Mouse (Mus musculus): ENCODE measurements at regions not wholly inside any gene's neighbourhood (a gene's known extent, or its start where the extent isn't known, plus 50 kb on each side); places are given as distances from the start of the nearest gene placed in this dataset.

DNA sequence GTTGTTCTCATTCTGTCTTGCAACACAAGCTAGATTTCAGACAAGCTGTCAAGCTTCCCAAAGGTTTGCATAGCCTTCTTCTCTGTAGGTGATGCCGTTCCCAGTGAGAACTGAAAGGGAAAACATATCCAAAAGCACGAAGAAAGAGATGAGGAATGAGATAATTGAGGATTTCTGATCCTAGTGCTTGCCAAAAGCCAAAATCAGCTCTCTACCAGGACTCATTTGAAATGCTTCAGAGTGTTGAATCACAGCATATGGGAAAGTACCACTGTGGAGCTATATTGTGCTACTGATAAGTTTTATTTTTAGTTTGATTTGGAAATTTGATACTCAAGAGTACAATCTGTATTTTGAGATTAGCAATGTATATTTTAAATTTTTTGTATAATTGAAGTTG, 413.2 kb downstream of the 1700017N19Rik start:
- Histone ChIP-seq H3K4me2 (ENCODE audit: low read depth, low read length) (no peak overlapping the region), H3K27me3 (replicated peaks; ENCODE audit: control insufficient read depth, insufficient read depth, low read length) (no peaks in the 10 kb centered on the region), H3K9me3 (ENCODE audit: control insufficient read depth, low read length) (no peaks in the 10 kb centered on the region), H3K27ac (replicated peaks; ENCODE audit: low read depth, low read length) (no peak overlapping the region), H3K9ac (ENCODE audit: low read depth, low read length) (no peak overlapping the region), H3K4me3 (ENCODE audit: low read depth, low read length) (no peak overlapping the region), H3K36me3 (ENCODE audit: control insufficient read depth, insufficient read depth, low read length) (no peaks in the 10 kb centered on the region), H3K4me1 (ENCODE audit: control insufficient read depth, insufficient read depth, low read length) (no peaks in the 10 kb centered on the region)
- ATAC-seq (ENCODE audit: low read depth) (no peak), DNase-seq (ENCODE audit: low spot score) (no peak)
- 68% methylated on average over 2 of the region's 2 CpGs for WGBS

DNA sequence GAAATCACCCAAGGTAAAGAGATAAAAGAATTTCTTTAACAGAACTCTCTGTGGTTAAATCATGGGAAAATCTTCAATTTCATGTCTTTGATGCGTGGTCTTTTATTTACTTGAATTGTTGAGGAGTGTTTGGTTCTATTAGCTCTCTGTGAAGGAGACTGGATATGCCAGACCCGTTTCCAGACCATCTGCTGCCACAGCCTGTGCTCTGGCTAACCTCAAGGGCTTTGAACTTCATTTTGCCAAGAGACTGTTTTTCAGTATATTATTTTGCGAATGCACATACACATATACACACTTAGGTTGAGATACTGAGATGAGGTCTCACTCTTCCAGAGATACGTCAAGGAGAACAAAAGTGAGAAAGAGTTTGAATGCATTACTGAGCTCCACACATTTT, 414.4 kb downstream of the 1700017N19Rik start:
- H3K4me1 ChIP-seq (ENCODE audit: control insufficient read depth, insufficient read depth, low read length), result no peaks in the 10 kb centered on the region
- H3K27me3 ChIP-seq (replicated peaks; ENCODE audit: control insufficient read depth, insufficient read depth, low read length), result no peaks in the 10 kb centered on the region
- H3K36me3 ChIP-seq (ENCODE audit: control insufficient read depth, insufficient read depth, low read length), result no peaks in the 10 kb centered on the region
- no peaks in the 10 kb centered on the region for H3K9me3 ChIP-seq (ENCODE audit: control insufficient read depth, low read length)
- H3K27ac ChIP-seq (replicated peaks; ENCODE audit: low read depth, low read length), result no peak overlapping the region
- H3K4me3 ChIP-seq (ENCODE audit: low read depth, low read length), result no peak overlapping the region
- ATAC-seq (ENCODE audit: low read depth) (no peak), DNase-seq (ENCODE audit: low spot score) (no peak)
- no peak overlapping the region for H3K9ac ChIP-seq (ENCODE audit: low read depth, low read length)
- 82% methylated on average over 4 of the region's 4 CpGs for WGBS
- H3K4me2 ChIP-seq (ENCODE audit: low read depth, low read length), result no peak overlapping the region

DNA sequence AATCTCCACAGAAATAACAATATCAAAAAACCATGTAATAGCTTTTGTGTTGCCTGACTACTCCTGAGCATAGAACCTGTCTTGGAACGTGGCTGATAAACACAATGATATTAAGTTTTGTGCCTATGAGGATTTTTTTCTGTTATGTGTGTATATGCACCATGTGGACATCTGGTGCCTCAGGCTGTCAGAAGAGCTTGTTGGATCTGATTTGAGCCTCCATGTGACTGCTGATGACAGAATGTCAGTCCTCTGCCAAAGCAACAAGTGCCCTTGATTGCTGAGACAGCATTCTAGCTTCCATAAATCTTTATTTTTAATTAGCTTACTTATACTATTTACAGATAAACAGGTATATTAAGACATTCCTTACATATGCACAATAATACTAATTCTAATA, 425.1 kb downstream of the 1700017N19Rik start:
- no peak overlapping the region for H3K27ac ChIP-seq (replicated peaks; ENCODE audit: low read depth, low read length)
- no peaks in the 10 kb centered on the region for H3K36me3 ChIP-seq (ENCODE audit: control insufficient read depth, insufficient read depth, low read length)
- WGBS, result 67% methylated on average over 1 of the region's 1 CpGs
- no peak overlapping the region for H3K4me3 ChIP-seq (ENCODE audit: low read depth, low read length)
- DNase-seq (ENCODE audit: low spot score) (no peak), ATAC-seq (ENCODE audit: low read depth) (no peak)
- no peaks in the 10 kb centered on the region for H3K27me3 ChIP-seq (replicated peaks; ENCODE audit: control insufficient read depth, insufficient read depth, low read length)
- no peaks in the 10 kb centered on the region for H3K9me3 ChIP-seq (ENCODE audit: control insufficient read depth, low read length)
- no peaks in the 10 kb centered on the region for H3K4me1 ChIP-seq (ENCODE audit: control insufficient read depth, insufficient read depth, low read length)
- no peak overlapping the region for H3K4me2 ChIP-seq (ENCODE audit: low read depth, low read length)
- H3K9ac ChIP-seq (ENCODE audit: low read depth, low read length), result no peak overlapping the region

DNA sequence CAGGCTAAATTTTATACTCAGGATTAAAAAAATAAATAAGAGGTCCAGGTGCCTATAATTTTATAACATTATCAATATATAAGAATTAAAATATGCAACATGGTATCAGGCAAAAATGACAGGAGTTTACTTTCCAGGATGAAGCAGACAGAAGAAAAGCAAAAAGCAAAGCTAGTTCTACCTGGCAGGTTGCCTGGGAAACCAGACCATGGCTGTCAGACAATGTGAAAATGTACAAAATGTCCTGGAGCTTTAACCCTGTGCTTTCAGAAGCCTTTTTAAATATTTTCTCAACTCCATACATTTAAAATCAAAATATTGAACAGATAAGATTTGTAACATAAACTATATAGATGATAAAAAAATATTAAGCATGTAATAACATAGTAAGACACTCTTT, 448.3 kb downstream of the 1700017N19Rik start:
- Histone ChIP-seq H3K9ac (ENCODE audit: low read depth, low read length) (no peak overlapping the region), H3K4me1 (ENCODE audit: control insufficient read depth, insufficient read depth, low read length) (no peaks in the 10 kb centered on the region), H3K9me3 (ENCODE audit: control insufficient read depth, low read length) (no peaks in the 10 kb centered on the region), H3K27me3 (replicated peaks; ENCODE audit: control insufficient read depth, insufficient read depth, low read length) (no peaks in the 10 kb centered on the region), H3K36me3 (ENCODE audit: control insufficient read depth, insufficient read depth, low read length) (no peaks in the 10 kb centered on the region), H3K27ac (replicated peaks; ENCODE audit: low read depth, low read length) (no peak overlapping the region), H3K4me2 (ENCODE audit: low read depth, low read length) (no peak overlapping the region), H3K4me3 (ENCODE audit: low read depth, low read length) (no peak overlapping the region)
- DNase-seq (ENCODE audit: low spot score), result no peak
- ATAC-seq (ENCODE audit: low read depth), result no peak

DNA sequence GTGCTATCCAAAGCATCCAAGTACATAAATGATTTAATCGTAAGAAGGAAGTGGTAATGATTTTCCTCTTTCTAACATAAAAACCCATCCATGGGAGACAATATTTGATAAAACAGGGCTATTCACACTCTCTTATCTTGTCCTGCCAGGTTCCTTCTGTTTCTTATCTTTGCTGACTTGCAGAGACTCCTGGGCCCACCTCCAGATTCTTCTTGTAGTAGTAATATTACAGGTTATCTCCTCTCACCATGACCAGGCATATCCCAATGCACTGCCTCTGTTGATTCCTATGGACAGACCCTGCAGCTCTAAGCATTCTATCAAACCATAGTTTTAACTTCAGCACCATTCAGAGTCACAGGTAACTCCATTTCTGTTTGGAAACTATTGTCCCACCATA, 448.8 kb downstream of the 1700017N19Rik start:
- Histone ChIP-seq H3K9me3 (ENCODE audit: control insufficient read depth, low read length) (no peaks in the 10 kb centered on the region), H3K36me3 (ENCODE audit: control insufficient read depth, insufficient read depth, low read length) (no peaks in the 10 kb centered on the region), H3K4me1 (ENCODE audit: control insufficient read depth, insufficient read depth, low read length) (no peaks in the 10 kb centered on the region), H3K27me3 (replicated peaks; ENCODE audit: control insufficient read depth, insufficient read depth, low read length) (no peaks in the 10 kb centered on the region), H3K27ac (replicated peaks; ENCODE audit: low read depth, low read length) (no peak overlapping the region), H3K9ac (ENCODE audit: low read depth, low read length) (no peak overlapping the region), H3K4me2 (ENCODE audit: low read depth, low read length) (no peak overlapping the region), H3K4me3 (ENCODE audit: low read depth, low read length) (no peak overlapping the region)
- ATAC-seq (ENCODE audit: low read depth) (no peak), DNase-seq (ENCODE audit: low spot score) (no peak)
- 98% methylated on average over 1 of the region's 1 CpGs for WGBS
